Mouse (Mus musculus) adrenal gland, adult 8-10 months (tissue): Measurements from ENCODE around the gene Ncdn. TPM values are rescaled to one million over a fixed set of nuclear protein-coding genes. Genes with fewer than 3 reads are reported as not detected.
A peak's percentile ranks its signal among the peaks of the same experiment; 100 is the strongest.

Experiments used
- DNase-seq: peaks from one replicate; pipeline ENCODE4 v3.0.0; 2022
- total RNA-seq, 4 experiments: library from RNA; stranded (reverse); gene quantifications; 2 replicates each; pipeline ENCODE4 v1.2.4; 2022

Gene Ncdn
- total RNA-seq, 4 experiments from 2014 or later = 34.5 to 45.6 (median 42.7) TPM

GRCm38 (mm10) chr4:126752024-126752607, 1.1 kb downstream of the Ncdn start:
- DNase-seq = no peak

- no peak for DNase-seq
Observed at GRCm38 (mm10) chr4:126751556-126752023, 1.6 kb downstream of the Ncdn start.

- DNase-seq = no peak
Observed at GRCm38 (mm10) chr4:126750863-126751555, 2.2 kb downstream of the Ncdn start.

- no peak for DNase-seq
Observed at GRCm38 (mm10) chr4:126750046-126750683, 3.1 kb downstream of the Ncdn start.

- no peak for DNase-seq
Observed at GRCm38 (mm10) chr4:126749553-126749952, 3.7 kb downstream of the Ncdn start.

- DNase-seq = no peak
Observed at GRCm38 (mm10) chr4:126748381-126748780, 4.9 kb downstream of the Ncdn start.

- no peak for DNase-seq
Observed at GRCm38 (mm10) chr4:126746194-126746840, 6.9 kb downstream of the Ncdn start.

GRCm38 (mm10) chr4:126745506-126746193, 7.6 kb downstream of the Ncdn start:
- no peak for DNase-seq

GRCm38 (mm10) chr4:126744831-126745230, 8.4 kb downstream of the Ncdn start:
- no peak for DNase-seq

- no peak for DNase-seq
Observed at GRCm38 (mm10) chr4:126743713-126744112, 9.5 kb downstream of the Ncdn start.

GRCm38 (mm10) chr4:126742976-126743375, 10.3 kb downstream of the Ncdn start:
- DNase-seq = no peak

GRCm38 (mm10) chr4:126741448-126741847, 11.8 kb downstream of the Ncdn start:
- DNase-seq = peak; percentile 65

- no peak for DNase-seq
Observed at GRCm38 (mm10) chr4:126739966-126740676, 13.1 kb downstream of the Ncdn start.

GRCm38 (mm10) chr4:126736001-126736414, 17.2 kb downstream of the Ncdn start, which contains the start of gene Tfap2e:
Gene Tfap2e (minus strand): TSS chr4:126736240.
- no peak for DNase-seq

GRCm38 (mm10) chr4:126735382-126736000, 17.7 kb downstream of the Ncdn start:
- DNase-seq = no peak

- no peak for DNase-seq
Observed at GRCm38 (mm10) chr4:126734700-126735381, 18.4 kb downstream of the Ncdn start.

GRCm38 (mm10) chr4:126734001-126734603, 19.1 kb downstream of the Ncdn start:
- DNase-seq = no peak

GRCm38 (mm10) chr4:126732531-126733380, 20.5 kb downstream of the Ncdn start:
- no peak for DNase-seq

- DNase-seq = no peak
Observed at GRCm38 (mm10) chr4:126732111-126732510, 21.1 kb downstream of the Ncdn start.
